Mouse (Mus musculus): ENCODE measurements around the gene Pax2.

DNA sequence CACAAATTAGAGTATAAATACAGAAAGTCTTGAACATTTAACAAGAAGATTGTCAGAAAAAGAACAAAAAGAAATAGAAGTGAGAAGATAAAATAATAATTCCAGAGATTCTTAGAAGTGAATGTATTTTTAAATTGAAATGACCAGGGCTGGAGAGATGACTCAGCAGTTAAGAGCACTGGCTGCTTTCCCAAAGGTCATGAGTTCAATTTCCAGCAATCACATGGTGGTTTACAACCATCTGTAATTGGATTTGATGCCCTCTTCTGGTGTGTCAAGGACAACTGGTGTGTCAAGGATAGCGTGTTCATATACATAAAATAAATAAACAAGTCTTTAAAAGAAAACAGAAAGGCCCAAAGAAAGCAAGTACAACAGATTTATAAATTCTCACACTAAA lies 102.8 kb downstream of the Pax2 start:
- TF ChIP-seq CTCF (IDR thresholded peaks at IDR 0.05; ENCODE audit: low read depth) (no peak), EP300 (IDR thresholded peaks at IDR 0.05; ENCODE audit: low read depth) (no peak)
